Mouse (Mus musculus) C2C12 (cell line): ENCODE data around the gene Adamtsl5.

Experiments
- CEBPB ChIP-seq: IDR thresholded peaks from one replicate; pipeline ENCODE4 v1.6.1; 2011; ENCODE audit warnings: low read depth, mild to moderate bottlenecking, control low read depth, moderate library complexity
- CTCF ChIP-seq: IDR thresholded peaks from one replicate; pipeline ENCODE4 v1.5.1; 2011; ENCODE audit not compliant: control insufficient read depth, insufficient read depth, insufficient read length
- MAX ChIP-seq: IDR thresholded peaks from one replicate; pipeline ENCODE4 v1.6.1; 2011; ENCODE audit warnings: mild to moderate bottlenecking, control low read depth
- USF1 ChIP-seq: IDR thresholded peaks from one replicate; pipeline ENCODE4 v1.6.1; 2011; ENCODE audit warnings: low read depth, mild to moderate bottlenecking, control low read depth, moderate library complexity

DNA sequence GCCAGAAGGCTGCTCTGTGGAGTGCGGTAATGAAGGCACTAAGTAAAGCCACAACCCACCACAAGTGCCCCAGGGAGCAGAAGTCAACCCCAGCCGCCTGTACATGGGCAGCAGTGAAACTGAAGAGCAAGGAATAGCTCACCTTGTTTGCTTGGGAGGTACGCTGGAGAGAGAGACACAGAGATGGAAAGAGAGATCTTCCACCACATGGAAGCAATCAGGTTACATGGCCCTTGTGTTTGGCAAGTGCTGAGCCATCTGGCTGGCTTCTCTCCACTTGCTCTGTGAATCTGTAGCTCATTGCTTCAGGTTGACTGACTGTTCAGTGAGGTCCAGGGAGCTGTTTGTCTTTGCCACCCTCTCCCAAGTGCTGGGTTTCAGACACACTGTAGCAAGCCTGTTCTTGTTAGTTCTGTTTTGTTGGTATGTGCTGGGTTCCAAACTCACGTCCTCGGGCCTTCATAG, 15.7 kb downstream of the Adamtsl5 start:
- no peak for TF ChIP-seq CTCF
- no peak for TF ChIP-seq CEBPB
- TF ChIP-seq MAX = no peak
- no peak for TF ChIP-seq USF1
